Mouse (Mus musculus): ENCODE measurements around the gene Lyrm2. TPM values are rescaled to one million over a fixed set of nuclear protein-coding genes. Genes with fewer than 3 reads are reported as not detected.

Gene Lyrm2
- polyA plus RNA-seq (2015; fragmentation: Nextera tagmentation; extraction: Ambion mirVana): 178 and 192 TPM in 2 replicates

DNA sequence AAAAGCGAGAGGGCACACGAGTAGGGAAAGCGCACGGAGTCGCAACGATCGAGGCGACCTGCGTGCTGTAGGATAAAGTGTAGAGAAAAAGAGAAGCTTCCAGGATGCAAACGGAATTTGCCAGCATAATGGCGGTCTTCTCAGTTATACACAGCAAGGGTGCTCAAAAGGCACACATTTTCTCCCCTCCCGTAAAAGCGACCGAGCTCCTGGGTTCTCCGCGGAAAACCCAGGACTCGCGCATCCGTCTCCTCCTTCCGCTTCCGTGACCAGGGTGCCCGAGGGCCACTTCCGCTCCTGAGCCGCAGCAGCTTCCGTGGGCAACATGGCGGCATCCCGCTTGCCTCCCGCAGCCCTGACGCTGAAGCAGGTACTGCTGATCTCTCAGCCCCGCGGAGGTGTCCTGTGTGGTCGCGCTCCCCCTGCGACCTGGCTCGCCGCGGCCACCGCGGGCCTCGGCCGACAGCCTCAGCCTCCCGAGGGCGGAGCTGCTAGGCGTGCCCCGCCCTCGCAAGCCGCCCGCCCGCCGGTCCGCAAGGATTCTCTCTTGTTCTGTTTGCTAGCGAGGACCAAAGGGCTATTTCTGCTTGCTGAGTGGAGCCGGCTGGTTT lies at the start of gene Lyrm2:
TSS of gene Lyrm2 (plus strand) at position 288 of the 611 bp plus-strand sequence.
- H3K9me3 ChIP-seq: no peaks in the 10 kb centered on the region
- peak within 1 kb of the TSS; percentile 81 for H3K4me3 ChIP-seq (replicated peaks)
- peaks cover 9% of the 10 kb centered on the region; the same call in 1 of the 2 replicates for H3K36me3 ChIP-seq
- peak within 1 kb of the TSS; percentile 70 for H3K4me2 ChIP-seq (replicated peaks)
- WGBS: under 1% methylated on average over 53 of the region's 53 CpGs
- no peaks in the 10 kb centered on the region for H3K27me3 ChIP-seq
- H3K27ac ChIP-seq: peak within 1 kb of the TSS; percentile 100
- peak within 1 kb of the TSS; percentile 97 for H3K9ac ChIP-seq (replicated peaks)
- peak; percentile 95 for ATAC-seq
- H3K4me1 ChIP-seq (replicated peaks): peaks cover 12% of the 10 kb centered on the region

DNA sequence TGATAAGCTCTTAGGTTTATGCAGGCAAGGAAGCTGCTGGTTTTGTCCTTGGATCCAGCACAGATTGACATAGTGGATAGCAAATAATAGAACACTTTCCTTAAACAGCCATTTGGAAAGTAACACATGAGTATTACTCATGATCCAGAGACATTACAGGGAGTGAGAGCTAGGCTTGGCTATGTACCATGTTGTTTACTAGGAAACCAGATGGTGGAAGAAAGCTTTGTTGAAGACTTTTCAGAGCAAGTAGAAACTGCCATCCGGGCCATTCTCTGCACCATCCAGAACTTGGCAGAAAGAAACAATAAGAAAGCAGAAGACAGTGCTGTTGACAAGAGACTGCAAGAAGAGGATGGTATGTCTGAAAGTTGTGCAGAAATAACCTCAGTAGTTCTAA lies 49.3 kb upstream of the Lyrm2 start:
- H3K27me3 ChIP-seq: no peaks in the 10 kb centered on the region
- no peaks in the 10 kb centered on the region for H3K4me1 ChIP-seq (replicated peaks)
- H3K9me3 ChIP-seq: no peaks in the 10 kb centered on the region
- ATAC-seq: no peak
- WGBS: 100% methylated on average over 1 of the region's 1 CpGs
- H3K36me3 ChIP-seq: peaks cover 82% of the 10 kb centered on the region
- H3K9ac ChIP-seq (replicated peaks): no peak overlapping the region
- H3K27ac ChIP-seq: no peak overlapping the region
- no peak overlapping the region for H3K4me2 ChIP-seq (replicated peaks)
- no peak overlapping the region for H3K4me3 ChIP-seq (replicated peaks)

DNA sequence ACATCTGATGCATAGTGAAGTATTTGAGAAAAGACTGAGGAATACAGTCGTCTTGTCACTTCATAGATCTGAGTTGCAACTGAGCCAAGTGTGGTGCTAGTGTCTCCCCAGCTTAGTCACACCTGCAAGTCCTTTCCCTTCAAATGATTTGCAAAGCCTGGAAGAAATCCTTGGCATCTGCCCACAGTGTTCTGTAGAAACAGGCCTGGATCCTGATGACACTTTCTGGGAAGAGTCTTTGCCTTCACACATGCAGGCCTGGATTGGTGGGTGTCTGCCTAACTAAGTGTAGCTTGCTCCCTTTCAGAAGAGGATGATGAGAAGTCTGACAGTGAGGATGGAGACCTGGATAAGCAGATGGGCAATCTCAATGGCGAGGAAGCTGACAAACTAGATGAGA lies 42.6 kb upstream of the Lyrm2 start:
- Histone ChIP-seq H3K27ac (no peak overlapping the region), H3K4me3 (replicated peaks) (no peak overlapping the region), H3K27me3 (no peaks in the 10 kb centered on the region), H3K4me1 (replicated peaks) (no peaks in the 10 kb centered on the region), H3K36me3 (peaks cover 76% of the 10 kb centered on the region), H3K4me2 (replicated peaks) (no peak overlapping the region), H3K9me3 (no peaks in the 10 kb centered on the region), H3K9ac (replicated peaks) (no peak overlapping the region)
- WGBS: 84% methylated on average over 2 of the region's 2 CpGs
- no peak for ATAC-seq

DNA sequence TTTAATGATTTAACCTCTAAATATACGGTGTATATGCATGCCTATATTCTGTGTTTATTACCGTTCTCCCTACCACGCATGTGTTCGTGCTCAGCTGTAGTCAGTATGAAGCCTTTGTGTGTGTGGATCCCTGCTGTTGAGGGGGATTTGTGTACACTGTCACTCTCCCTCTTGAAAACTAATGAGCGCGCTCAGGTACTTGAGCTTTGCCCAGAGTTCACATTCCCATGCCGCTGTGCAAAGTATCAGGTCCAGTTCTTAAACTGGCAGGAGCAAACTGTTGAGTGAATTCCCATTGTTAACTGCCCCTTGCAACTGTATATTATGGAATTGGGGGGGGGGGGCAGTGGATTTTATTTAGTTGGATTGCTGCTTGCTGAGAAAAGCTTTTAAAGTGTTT lies 32.6 kb upstream of the Lyrm2 start:
- 77% methylated on average over 7 of the region's 7 CpGs for WGBS
- H3K4me1 ChIP-seq (replicated peaks): no peaks in the 10 kb centered on the region
- no peaks in the 10 kb centered on the region for H3K27me3 ChIP-seq
- H3K36me3 ChIP-seq: peaks cover 76% of the 10 kb centered on the region
- H3K4me2 ChIP-seq (replicated peaks): no peak overlapping the region
- no peak overlapping the region for H3K27ac ChIP-seq
- H3K4me3 ChIP-seq (replicated peaks): no peak overlapping the region
- no peak for ATAC-seq
- H3K9me3 ChIP-seq: no peaks in the 10 kb centered on the region
- H3K9ac ChIP-seq (replicated peaks): no peak overlapping the region

DNA sequence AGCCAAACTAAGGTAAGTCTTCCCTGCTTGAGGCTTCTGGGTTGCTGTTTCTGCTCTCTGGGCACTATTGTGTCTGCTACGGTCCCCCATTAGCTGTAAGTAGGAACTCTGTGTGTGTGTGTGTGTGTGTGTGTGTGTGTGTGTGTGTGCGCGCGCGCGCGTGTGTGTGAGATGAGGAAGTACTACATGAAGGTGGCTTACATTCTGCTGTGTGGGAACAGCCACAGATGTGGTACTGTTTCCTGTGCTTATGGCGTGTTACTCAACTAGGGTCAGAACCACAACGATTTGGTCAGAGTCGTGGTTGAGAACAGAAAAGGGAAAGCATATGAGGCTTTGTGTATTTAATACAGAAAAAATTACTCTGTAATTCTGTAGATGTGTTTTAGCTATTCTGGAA lies 32.0 kb upstream of the Lyrm2 start:
- H3K4me3 ChIP-seq (replicated peaks): no peak overlapping the region
- no peaks in the 10 kb centered on the region for H3K27me3 ChIP-seq
- no peak for ATAC-seq
- no peak overlapping the region for H3K27ac ChIP-seq
- H3K36me3 ChIP-seq: peaks cover 76% of the 10 kb centered on the region
- H3K4me1 ChIP-seq (replicated peaks): no peaks in the 10 kb centered on the region
- WGBS: 96% methylated on average over 10 of the region's 10 CpGs
- H3K9me3 ChIP-seq: no peaks in the 10 kb centered on the region
- no peak overlapping the region for H3K9ac ChIP-seq (replicated peaks)
- no peak overlapping the region for H3K4me2 ChIP-seq (replicated peaks)

DNA sequence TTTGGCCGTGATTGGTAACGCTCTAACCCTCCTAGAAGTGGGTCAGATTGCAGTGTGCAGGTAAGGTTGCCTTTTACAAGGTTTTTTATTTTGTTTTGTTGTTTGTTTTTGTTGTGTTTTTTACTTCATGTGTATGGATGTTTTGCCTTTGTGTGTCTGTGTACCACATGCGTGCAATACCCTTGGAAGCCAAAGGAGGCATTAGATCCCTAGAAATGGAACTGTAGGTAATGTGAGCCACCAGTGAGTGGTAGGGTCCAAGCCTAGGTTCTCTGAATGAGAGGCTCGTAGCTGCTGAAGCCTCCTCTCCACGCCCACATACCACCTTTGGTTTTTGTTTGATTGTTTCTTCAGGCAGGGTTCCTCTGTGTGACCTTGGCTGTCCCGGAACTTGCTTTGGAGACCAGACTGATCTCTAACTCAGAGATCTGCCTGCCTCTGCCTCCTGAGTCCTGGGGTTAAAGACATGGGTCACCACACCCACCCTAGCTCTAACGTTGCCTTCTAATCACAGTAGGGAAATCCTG lies 29.7 kb upstream of the Lyrm2 start:
- Histone ChIP-seq H3K27me3 (no peaks in the 10 kb centered on the region), H3K4me2 (replicated peaks) (no peak overlapping the region), H3K9ac (replicated peaks) (no peak overlapping the region), H3K4me3 (replicated peaks) (no peak overlapping the region), H3K27ac (no peak overlapping the region), H3K36me3 (peaks cover 82% of the 10 kb centered on the region), H3K9me3 (no peaks in the 10 kb centered on the region), H3K4me1 (replicated peaks) (no peaks in the 10 kb centered on the region)
- no peak for ATAC-seq
- WGBS: 96% methylated on average over 7 of the region's 7 CpGs

DNA sequence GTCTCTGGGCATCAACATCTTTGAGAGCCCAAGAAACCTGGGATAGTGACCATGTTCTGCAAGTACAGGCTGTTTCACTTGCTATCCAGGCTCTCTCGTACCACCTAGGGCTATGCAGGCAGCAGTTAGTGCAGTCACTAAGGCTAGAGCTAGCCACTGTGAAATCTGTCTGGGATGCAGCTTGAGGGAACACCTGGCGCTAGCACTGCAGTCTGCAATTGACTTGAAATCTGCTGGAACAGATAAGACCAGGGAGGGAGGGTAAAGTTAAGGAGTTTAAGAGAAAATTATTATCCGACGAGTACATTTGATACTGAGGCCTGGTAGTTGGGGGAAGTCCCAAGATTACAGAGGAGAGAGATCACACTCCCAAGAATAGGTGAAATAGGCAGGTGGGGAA lies 20.1 kb upstream of the Lyrm2 start:
- WGBS: 93% methylated on average over 4 of the region's 4 CpGs
- H3K36me3 ChIP-seq: peaks cover 37% of the 10 kb centered on the region
- H3K4me2 ChIP-seq (replicated peaks): no peak overlapping the region
- H3K4me3 ChIP-seq (replicated peaks): no peak overlapping the region
- ATAC-seq: no peak
- H3K27me3 ChIP-seq: no peaks in the 10 kb centered on the region
- no peak overlapping the region for H3K9ac ChIP-seq (replicated peaks)
- no peaks in the 10 kb centered on the region for H3K9me3 ChIP-seq
- no peaks in the 10 kb centered on the region for H3K4me1 ChIP-seq (replicated peaks)
- no peak overlapping the region for H3K27ac ChIP-seq

DNA sequence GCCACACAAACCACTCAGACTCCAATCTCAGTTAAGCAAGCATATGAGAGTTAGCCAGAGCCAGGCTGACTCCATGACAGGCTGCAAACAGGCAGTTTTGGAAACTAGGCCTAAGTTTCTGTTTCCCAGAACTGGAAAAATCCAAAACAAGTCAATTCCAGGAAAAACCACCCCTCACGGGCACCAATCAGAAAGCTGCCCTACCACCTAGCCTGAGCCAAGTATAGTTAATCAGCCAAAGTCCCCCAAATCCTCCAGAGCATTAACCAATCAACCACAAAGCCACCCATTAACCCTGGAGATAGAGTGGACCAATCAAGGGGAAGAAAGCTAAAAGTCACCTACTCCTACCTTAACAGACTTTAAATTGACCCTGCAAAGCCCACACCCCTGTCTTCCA lies 12.9 kb upstream of the Lyrm2 start:
- ATAC-seq: no peak
- H3K27me3 ChIP-seq: no peaks in the 10 kb centered on the region
- H3K4me1 ChIP-seq (replicated peaks): no peaks in the 10 kb centered on the region
- H3K4me3 ChIP-seq (replicated peaks): no peak overlapping the region
- 95% methylated on average over 1 of the region's 1 CpGs for WGBS
- H3K4me2 ChIP-seq (replicated peaks): no peak overlapping the region
- H3K9me3 ChIP-seq: no peaks in the 10 kb centered on the region
- no peak overlapping the region for H3K9ac ChIP-seq (replicated peaks)
- H3K27ac ChIP-seq: no peak overlapping the region
- H3K36me3 ChIP-seq: no peaks in the 10 kb centered on the region; the same call in 1 of the 2 replicates

DNA sequence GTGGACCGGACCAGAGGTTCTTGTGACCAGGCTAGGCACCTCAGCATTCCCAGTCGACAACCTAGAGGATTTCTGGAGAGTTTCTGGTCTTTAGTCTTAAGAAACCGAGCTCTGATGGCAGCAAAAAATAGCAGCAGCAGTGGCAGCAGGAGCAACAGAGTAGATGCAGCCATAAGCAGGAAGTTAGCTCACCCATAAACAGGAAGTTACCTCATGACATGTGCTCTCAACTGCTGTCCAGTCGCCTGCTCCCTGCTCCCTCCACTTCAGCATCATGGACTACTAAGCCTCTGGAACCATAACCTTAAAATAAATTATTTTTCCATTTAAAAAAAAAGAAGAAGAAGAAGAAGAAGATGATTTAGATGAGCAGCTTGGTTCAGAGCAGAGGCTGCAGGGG lies 11.0 kb upstream of the Lyrm2 start:
- Histone ChIP-seq H3K27me3 (no peaks in the 10 kb centered on the region), H3K4me2 (replicated peaks) (no peak overlapping the region), H3K4me1 (replicated peaks) (no peaks in the 10 kb centered on the region), H3K27ac (no peak overlapping the region), H3K9ac (replicated peaks) (no peak overlapping the region), H3K36me3 (no peaks in the 10 kb centered on the region; the same call in 1 of the 2 replicates), H3K9me3 (no peaks in the 10 kb centered on the region), H3K4me3 (replicated peaks) (no peak overlapping the region)
- WGBS: 93% methylated on average over 4 of the region's 4 CpGs
- no peak for ATAC-seq

DNA sequence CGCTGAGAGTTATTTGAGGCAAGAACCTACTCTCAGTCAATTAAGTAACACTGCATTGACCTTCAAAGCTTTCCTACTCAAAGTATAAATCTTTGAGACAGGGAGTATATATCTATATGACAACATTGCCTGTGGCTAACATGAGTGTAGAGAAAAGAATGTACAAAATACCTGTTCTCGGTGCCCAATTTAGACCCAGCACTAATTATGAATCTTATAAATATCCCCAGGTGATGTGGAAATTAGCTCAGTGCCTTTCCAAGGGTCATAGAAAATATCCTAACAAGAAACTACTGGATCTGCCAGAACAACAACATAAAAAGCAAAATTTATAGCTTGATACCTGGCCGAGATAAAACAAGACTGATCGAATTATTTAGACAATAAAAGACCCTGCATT lies 1.1 kb upstream of the Lyrm2 start:
- Histone ChIP-seq H3K27me3 (no peaks in the 10 kb centered on the region), H3K4me2 (replicated peaks) (no peak overlapping the region), H3K4me3 (replicated peaks) (no peak overlapping the region), H3K4me1 (replicated peaks) (peaks cover 12% of the 10 kb centered on the region), H3K9ac (replicated peaks) (no peak overlapping the region), H3K9me3 (no peaks in the 10 kb centered on the region), H3K36me3 (peaks cover 6% of the 10 kb centered on the region; the same call in 1 of the 2 replicates), H3K27ac (no peak overlapping the region)
- 97% methylated on average over 4 of the region's 4 CpGs for WGBS
- no peak for ATAC-seq

DNA sequence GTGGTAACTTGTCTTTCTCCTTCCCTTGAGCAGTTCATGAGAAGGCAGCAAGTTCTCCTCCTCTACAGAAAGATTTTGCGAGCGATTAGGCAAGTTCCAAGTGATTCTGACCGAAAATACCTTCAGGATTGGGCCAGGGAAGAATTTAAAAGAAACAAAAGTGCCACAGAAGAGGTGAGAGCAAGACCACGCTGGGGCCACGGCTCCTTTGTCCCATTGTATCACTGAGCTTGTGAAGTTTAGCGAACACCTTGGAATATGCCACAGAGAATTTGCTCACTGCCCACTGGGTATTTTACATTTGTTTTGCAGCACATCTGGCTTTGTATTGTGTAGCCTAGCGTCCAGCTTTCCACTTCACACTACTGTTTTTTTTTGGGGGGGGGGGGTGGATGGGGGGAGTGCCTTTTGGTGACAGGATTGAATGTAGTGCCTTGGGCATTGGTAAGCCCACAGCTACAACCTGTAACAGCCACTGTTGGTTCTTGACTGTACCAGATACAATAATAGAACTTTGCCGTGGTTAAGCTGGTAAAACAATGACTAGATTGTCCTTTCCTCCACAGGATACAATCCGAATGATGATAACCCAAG lies 621 bp downstream of the Lyrm2 start:
- ATAC-seq: peak; percentile 40
- H3K9ac ChIP-seq (replicated peaks): peak overlapping the region; percentile 97
- whole genome bisulfite sequencing: 10% methylated on average over 9 of the region's 9 CpGs

DNA sequence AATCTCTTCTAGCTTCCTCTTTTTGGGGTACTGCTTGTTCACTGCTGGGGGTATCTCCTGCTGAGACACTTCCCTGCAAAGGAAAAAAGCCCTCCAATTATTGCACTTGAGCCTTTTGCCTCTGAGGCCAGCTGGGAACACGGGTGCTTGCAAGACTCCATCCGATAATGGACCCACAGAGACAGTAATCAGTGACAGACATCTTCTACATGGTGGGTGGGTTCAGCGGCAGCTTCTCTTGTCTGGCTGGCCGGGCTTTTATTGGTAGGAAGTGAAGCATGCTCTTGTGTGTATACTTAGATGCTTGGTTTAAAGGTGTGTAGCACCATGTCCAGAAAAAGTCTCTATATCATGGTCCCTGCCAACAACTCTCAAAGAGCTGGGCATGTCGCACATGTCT lies 17.4 kb downstream of the Lyrm2 start:
- no peak for ATAC-seq
- Histone ChIP-seq H3K4me3 (replicated peaks) (no peak overlapping the region), H3K27me3 (no peaks in the 10 kb centered on the region), H3K27ac (no peak overlapping the region), H3K36me3 (peaks cover 70% of the 10 kb centered on the region), H3K9me3 (no peaks in the 10 kb centered on the region), H3K4me1 (replicated peaks) (no peaks in the 10 kb centered on the region), H3K9ac (replicated peaks) (no peak overlapping the region), H3K4me2 (replicated peaks) (no peak overlapping the region)
- 73% methylated on average over 5 of the region's 5 CpGs for WGBS

More for the DNA sequence above, 621 bp downstream of the Lyrm2 start:
- H3K27ac ChIP-seq: peak overlapping the region; percentile 100
- H3K4me3 ChIP-seq (replicated peaks): peak overlapping the region; percentile 81
- H3K27me3 ChIP-seq: no peaks in the 10 kb centered on the region
- peak overlapping the region; percentile 70 for H3K4me2 ChIP-seq (replicated peaks)
- no peaks in the 10 kb centered on the region for H3K9me3 ChIP-seq
- peaks cover 12% of the 10 kb centered on the region for H3K4me1 ChIP-seq (replicated peaks)
- peaks cover 15% of the 10 kb centered on the region for H3K36me3 ChIP-seq
